Mouse (Mus musculus) heart, adult 11 months (tissue): ENCODE measurements at regions not wholly inside any gene's neighbourhood (a gene's known extent, or its start where the extent isn't known, plus 50 kb on each side); places are given as distances from the start of the nearest gene placed in this dataset.

Source experiments
- DNase-seq: peaks from one replicate; pipeline ENCODE4 v3.0.0; 2022

- peak; percentile 64 for DNase-seq
Observed at GRCm38 (mm10) chr9:122437464-122437863, 86.1 kb downstream of the Abhd5 start.

GRCm38 (mm10) chr9:122446387-122447105 is 95.1 kb downstream of the Abhd5 start:
- peak; percentile 80 for DNase-seq

DNA sequence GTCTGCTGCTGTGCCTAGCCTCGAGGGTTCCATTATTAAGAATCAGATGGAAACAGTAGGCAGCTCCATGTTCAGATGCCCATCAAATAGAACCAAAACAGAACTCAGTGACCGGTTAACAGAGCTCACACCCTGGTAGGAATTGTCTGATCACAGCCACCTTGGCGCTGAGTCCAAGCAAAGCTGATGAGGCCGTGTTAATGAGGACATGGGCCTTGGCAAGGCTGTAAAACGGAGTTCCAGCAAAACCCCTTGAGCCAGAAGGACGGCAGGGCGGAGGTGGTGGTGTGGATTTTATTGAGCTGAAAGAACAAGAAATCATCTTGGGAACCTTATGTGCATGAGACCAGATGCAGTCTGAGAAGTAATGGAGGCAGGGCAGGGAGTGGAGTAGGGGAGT is 96.2 kb downstream of the Abhd5 start:
- DNase-seq: peak; percentile 71

- no peak for DNase-seq
Observed at GRCm38 (mm10) chr9:122448342-122448741, 96.9 kb downstream of the Abhd5 start.

DNA sequence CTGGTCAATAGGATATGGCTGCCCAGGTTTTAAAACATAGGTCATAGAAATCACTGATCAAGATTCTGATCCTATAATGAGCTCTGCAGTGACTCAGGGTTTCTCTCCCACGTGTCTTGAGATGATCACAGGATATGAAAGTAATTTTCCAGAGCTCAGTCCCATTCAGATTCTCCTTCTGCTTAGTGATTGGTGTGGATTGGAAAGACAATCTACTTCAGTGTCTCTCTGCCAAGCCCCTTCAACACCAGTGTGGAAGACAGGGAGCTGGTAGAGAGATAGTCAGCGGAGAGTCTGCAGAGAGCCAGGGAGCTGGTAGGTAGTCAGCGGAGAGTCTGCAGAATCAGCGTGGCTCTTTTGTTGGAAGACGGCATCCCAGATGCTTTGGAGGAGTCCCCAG is 99.1 kb downstream of the Abhd5 start:
- DNase-seq: no peak

DNA sequence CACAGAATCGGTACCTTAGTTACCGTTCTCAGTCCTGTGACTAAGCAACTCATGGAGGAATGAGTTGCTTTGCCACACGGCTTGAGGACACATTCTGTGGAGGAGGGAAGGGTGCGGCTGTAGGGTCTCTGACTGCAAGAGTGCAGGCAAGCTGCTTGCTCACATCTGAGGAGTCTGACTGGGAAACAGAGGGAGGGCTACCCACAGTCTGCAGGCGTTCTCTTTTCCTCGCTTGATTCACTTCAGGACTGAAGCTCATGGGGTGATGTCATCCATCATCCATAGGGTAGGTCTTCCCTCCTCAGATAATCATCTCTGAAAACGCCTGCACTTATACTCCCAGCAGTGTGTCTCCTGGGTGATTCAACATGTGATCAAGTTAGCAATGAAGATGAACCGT is 103.9 kb downstream of the Abhd5 start:
- DNase-seq: no peak

DNA sequence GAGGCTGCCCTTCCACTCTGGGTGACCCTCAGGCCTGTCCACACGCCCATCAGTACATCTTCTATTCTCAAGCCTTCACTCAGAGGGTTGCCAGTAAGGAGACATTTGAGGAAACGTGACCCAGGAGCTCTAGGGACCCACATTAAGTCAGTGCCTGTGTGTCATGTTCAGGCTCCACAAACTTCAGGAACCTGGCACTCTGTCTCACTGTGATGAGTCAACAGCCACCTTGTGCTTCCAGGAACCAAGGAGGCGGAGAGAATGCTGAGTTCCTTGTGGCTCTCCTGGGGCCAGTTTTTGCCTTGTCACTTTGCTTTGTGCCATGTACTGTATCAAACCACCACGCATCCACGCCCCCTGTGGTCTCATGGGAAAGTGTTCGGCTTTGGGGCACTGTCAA is 104.4 kb downstream of the Abhd5 start:
- no peak for DNase-seq

- no peak for DNase-seq
Observed at GRCm38 (mm10) chr9:122459491-122459890, 108.1 kb downstream of the Abhd5 start.

DNA sequence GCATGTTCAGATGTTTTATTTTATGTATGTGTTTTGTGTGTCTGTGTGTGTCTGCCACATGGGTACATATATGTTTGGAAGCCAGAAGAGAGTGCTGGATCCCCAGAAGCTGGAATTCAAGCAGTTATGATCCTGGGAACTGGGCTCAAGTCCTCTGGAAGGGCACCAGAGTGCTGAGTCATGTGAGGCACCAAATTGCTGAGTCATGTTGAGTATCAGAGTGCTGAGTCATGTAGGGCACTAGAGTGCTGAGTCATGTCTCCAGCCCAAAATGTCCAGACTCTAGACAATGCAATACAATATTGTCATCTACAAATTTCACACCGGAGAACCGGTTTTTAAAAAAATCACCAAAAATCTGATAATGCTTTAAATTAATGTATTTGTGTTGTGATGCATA is 120.1 kb downstream of the Abhd5 start:
- no peak for DNase-seq

DNA sequence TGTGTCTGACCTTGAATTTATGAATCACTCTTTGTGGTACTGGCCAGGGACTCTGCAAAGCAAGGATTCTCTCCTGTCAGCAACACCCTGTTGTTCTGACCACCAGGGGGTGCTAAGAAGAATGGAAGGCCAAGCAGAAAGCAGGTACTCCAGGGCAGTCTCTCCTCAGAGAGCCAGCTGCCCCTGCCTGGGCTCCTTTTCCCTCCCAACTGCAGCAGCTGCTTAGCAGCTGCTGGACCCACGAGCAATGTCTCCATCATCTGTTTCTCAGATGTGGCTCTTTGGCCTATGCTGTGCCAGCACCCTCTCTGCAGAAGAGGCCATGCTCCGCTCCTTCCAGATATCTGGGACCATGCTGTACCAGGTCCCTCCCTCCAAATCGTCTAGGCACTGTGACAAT is 124.9 kb downstream of the Abhd5 start:
- no peak for DNase-seq

GRCm38 (mm10) chr9:122487001-122487400 is 135.6 kb downstream of the Abhd5 start:
- no peak for DNase-seq

DNA sequence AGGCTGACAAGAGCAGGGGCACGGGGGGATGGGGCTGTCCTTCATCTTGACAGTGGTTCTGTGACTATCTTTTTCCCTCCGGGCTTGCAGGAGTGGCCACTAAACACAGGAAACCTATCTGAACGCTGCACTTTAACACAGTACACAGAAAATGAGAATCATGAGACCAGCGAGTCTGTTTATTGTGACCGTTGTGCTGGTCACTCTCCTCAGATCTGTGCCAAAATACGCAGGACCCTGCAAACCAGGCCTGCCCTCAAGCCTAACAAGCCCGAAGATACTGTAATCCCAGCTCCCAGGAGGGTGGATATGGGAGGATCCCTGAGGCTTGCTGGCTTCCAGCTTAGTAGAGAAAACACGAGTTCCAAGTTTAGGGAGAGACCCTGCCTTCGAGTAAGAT is 143.3 kb downstream of the Abhd5 start:
- DNase-seq: no peak

- no peak for DNase-seq
Observed at GRCm38 (mm10) chr9:122496482-122496985, 145.1 kb downstream of the Abhd5 start.

DNA sequence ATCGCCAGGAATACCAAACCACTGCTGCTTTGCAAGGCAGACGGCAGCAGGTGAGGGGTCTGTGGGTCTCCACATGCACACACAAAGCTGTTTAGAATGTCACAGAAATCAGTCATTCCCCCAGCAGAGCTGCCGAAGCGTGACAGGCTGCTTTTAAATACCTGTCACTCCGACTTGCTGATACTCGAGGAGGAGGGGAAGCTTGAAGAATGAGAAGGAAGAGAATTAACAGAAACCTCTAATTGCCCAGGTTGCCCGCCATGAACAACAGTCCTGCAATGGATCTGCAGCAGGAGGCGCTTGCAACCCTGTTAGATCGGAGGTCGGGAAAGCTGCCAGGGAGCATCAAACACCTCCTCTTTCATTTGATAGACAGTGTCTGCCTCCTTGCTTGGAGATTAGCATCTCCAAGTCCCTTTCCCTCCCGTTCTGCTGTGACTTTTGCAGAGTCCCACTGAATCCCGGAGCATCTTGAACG is 150.5 kb downstream of the Abhd5 start:
- DNase-seq: no peak

DNA sequence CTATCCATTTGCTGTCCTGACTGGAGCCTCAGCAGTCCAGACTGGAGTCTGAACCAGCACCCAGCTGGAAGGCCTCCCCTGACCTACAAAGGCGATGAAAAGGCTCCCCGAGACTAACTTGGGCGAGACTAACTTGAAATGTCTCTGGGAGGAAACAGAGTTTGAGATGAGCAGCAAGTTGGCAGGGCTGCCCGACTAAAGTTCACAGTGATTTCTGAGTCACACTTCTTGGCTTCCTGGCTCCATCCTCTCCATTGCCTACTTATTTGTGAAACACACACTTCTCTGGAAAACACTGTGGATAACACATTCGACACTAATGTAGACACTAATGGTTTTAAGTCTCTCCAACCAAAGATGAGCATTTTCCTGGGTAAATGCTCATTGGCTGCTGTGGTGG is 170.2 kb downstream of the Abhd5 start:
- peak; percentile 85 for DNase-seq

DNA sequence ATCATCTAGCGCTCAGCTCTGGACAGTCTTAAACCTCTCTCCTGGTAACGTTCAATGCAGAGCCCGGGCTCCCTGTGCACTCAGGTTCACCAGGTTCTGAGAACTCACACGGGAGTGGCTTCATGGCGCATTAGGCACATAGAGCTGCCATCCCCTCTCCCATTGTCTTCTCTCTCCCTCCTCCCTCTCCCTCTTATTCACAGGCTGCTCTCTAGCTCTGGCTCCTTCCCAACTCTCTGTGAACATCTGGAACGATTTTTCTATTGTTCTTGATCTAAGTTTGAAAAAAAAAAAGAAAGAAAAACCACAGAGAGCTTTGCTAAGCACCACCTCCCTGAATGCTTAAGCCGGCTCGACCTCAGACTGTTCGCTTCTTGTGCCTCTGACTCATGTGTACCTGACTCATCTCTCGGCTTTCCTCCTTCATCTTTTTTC is 174.2 kb downstream of the Abhd5 start:
- peak; percentile 51 for DNase-seq

DNA sequence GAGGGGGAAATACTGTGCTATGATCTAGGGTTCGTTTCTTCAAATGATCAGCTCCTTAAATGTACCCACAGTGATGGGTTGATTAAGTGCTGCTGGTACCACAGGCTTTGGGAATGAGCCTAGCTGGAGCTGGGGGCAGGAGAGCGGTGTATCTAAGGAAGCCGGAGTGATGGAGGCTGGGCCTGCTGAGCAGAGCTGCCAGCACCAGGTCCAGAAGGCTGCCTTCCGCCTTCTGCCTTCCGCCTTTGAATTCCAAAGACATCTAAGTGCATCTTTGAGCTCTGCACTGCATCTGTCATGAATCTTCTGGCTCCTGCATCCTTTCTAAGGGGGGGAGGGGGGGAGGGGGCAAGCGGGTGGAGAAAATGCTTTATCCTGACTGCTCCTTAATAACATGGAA is 176.9 kb downstream of the Abhd5 start:
- DNase-seq: peak; percentile 24

- no peak for DNase-seq
Observed at GRCm38 (mm10) chr9:122529721-122530120, 178.3 kb downstream of the Abhd5 start.

DNA sequence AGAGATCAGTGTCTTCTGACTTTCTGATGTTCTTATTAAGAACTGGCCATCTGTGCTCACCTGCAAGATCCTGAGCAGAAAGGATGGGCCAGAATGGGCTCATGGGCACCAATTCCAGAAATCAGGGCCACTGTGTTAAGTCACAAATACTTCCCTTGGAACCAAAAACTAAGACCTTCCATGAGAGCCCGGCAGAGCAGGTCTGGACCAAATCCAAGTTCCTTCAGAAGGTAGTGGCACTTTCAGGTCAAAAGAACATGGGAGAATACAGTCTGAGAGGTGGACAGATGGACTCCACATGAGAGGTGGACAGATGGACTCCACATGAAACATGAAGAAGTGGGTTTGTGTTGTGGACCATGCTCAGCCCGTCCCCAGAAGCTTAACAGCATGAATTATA is 180.4 kb downstream of the Abhd5 start:
- peak; percentile 45 for DNase-seq

DNA sequence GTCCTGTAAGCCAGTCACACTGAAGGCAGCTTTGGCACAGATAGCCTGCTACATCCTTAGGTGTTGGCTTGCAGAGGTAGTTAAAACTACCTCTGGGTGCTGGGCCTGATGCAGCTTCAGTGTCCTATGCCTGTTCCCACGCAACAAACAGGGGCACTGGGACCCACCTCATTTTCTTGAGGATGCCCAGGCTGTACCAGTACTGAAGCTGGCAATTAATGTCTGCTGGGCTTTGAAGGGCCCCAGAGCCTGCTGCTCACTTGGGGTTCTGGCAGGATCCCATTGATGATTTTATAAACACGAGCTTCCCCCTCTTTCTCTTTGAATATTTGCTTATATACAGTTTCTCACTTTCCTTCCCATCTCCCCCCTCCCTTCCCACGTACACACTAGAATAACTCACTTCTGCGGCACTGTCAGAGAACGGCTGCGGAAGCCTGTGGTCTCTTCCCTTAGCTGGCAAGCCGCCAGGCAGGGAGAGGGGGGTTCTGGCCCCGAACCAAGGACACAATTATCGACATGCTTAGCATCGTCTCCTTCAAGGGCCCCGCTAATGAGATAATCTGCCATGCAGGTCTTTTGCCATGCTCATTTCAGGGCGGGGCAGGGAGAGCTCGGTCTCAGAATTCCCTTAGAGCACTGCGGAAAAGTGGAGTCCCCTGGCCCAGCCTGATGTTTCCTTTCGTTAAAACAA is 182.9 kb downstream of the Abhd5 start:
- peak; percentile 49 for DNase-seq

GRCm38 (mm10) chr9:122534965-122535364 is 183.6 kb downstream of the Abhd5 start:
- DNase-seq: peak; percentile 78

- DNase-seq: peak; percentile 60
Observed at GRCm38 (mm10) chr9:122540091-122540490, 188.7 kb downstream of the Abhd5 start.

DNA sequence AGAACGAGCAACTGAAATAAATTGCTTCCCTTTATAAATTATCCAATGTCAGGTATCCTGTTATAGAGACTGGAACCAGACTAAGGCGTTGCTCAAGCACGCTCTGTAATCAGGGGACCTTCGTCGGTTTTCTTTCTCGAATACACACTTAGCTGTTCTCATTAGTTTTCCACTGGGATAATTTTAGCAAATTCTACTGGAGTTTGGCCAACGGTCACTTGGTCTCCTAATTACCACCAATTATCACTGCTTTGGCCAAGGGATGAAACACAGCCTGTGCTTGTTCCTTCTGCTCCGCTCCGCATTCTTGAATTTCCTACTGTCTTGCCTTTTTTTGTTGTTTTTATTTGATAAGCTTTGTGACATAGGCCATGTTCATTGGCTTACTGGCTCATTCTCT is 191.1 kb upstream of the Topaz1 start:
- no peak for DNase-seq

DNA sequence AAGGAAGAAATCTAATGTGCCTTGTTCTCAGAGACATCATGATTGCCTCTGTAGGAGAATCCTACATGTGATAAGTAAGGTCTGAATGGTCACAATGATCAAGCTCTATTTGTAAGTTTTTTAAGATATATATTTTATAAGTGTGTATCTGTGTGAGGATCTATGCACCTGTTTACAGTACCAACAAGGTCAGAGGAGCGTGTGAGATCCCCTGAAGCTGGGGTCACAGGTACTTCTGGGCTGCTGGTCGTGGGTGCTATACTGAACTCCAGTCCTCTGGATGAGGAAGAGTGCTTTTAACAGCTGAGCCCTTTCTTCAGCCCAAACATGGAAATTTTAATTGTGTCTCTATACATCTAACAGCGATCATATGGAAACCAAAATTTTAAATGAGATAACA is 181.1 kb upstream of the Topaz1 start:
- peak; percentile 56 for DNase-seq
